Mouse (Mus musculus): ENCODE measurements around the gene Slain2.

DNA sequence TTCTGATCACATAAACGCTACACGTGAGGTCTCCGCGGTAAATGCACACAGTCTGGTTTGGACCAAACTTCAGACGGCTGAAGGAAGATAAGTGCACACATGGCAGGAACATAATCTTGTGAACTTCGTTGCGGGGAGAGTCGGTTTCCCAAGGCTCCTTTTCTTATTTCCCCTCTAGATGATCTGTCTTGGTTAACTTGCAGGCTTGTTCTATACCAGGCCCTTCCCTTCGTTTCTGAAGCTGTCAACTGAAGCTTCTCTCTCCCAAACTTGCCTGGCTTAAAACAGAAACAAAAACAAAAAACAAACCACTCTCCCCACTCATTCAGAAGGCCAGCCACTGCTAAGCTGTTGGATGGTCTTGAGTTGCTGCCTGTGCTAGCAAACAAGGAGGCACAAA is 100.6 kb downstream of the Slain2 start:
- no peak for TF ChIP-seq CTCF (IDR thresholded peaks at IDR 0.05; ENCODE audit: low read depth, low read length)
- no peak for TF ChIP-seq EP300 (IDR thresholded peaks at IDR 0.05; ENCODE audit: insufficient read depth, low read depth, low read length)
- no peak for TF ChIP-seq POLR2A (IDR thresholded peaks at IDR 0.05; ENCODE audit: insufficient read depth, low read length)
